Mouse (Mus musculus) erythroblast, embryonic 14.5 days (primary cell): ENCODE results near the gene Rad21l.

Source experiments
- GATA1 ChIP-seq: IDR thresholded peaks from 2 replicates; pipeline ENCODE4 v1.6.1; 2012; ENCODE audit warnings: low read length, inconsistent platforms, mixed read lengths
- TAL1 ChIP-seq: IDR thresholded peaks from 3 replicates; pipeline ENCODE4 v1.6.1; 2012; ENCODE audit warnings: low read length, inconsistent platforms, mixed read lengths

- no peak for TF ChIP-seq GATA1
- no peak for TF ChIP-seq TAL1
Observed at GRCm38 (mm10) chr2:151608435-151608834, 59.9 kb downstream of the Rad21l start.
